Mouse (Mus musculus): ENCODE measurements around the gene Qars. TPM values are rescaled to one million over a fixed set of nuclear protein-coding genes. Genes with fewer than 3 reads are reported as not detected.

Gene Qars
- total RNA-seq, 2 experiments from 2014 or later, result 78.8 to 82.3 TPM

GRCm38 (mm10) chr9:108521604-108522003, 14.1 kb downstream of the Qars start:
- intact Hi-C loops (cut with DNase I), result no loop called here

GRCm38 (mm10) chr9:108523341-108523740, 15.8 kb downstream of the Qars start:
- no peak for DNase-seq
- intact Hi-C loops (cut with DNase I), result no loop called here

More at GRCm38 (mm10) chr9:108521604-108522003, 14.1 kb downstream of the Qars start:
- DNase-seq, result no peak

GRCm38 (mm10) chr9:108525400-108525799, 17.9 kb downstream of the Qars start:
- no peak for DNase-seq
- intact Hi-C loops (cut with DNase I), result no loop called here

GRCm38 (mm10) chr9:108530954-108531353, 23.4 kb downstream of the Qars start:
- intact Hi-C loops (cut with DNase I), result no loop called here
- DNase-seq, result no peak

GRCm38 (mm10) chr9:108531496-108531895, 24.0 kb downstream of the Qars start:
- no peak for DNase-seq
- intact Hi-C loops (cut with DNase I), result no loop called here

GRCm38 (mm10) chr9:108540846-108541245, 33.3 kb downstream of the Qars start:
- no peak for DNase-seq
- intact Hi-C loops (cut with DNase I), result no loop called here

GRCm38 (mm10) chr9:108545986-108546385, 38.5 kb downstream of the Qars start:
- intact Hi-C loops (cut with DNase I), result no loop called here
- no peak for DNase-seq

GRCm38 (mm10) chr9:108546875-108547274, 39.4 kb downstream of the Qars start:
- DNase-seq, result no peak
- intact Hi-C loops (cut with DNase I), result no loop called here

- intact Hi-C loops (cut with DNase I), result loop anchor here (5.0 kb wide), 1 partner anchor 687 kb away; the partner anchor contains the start of gene Rbm6
- DNase-seq, result no peak
These were observed 51.7 kb downstream of the Qars start for GRCm38 (mm10) chr9:108559169-108559568.

- intact Hi-C loops (cut with DNase I), result no loop called here
These were observed 52.8 kb downstream of the Qars start, which contains the start of gene Impdh2 for GRCm38 (mm10) chr9:108560227-108560841. Impdh2 (plus strand) TSS chr9:108560286.

GRCm38 (mm10) chr9:108563671-108564070, 56.2 kb downstream of the Qars start:
- intact Hi-C loops (cut with DNase I), result no loop called here
- DNase-seq, result no peak

More at GRCm38 (mm10) chr9:108560227-108560841, 52.8 kb downstream of the Qars start, which contains the start of gene Impdh2:
- peak; percentile 94 to 95 for DNase-seq

GRCm38 (mm10) chr9:108564131-108564530, 56.6 kb downstream of the Qars start:
- DNase-seq, result no peak
- intact Hi-C loops (cut with DNase I), result no loop called here

Other genes starting within 250 kb of the Qars start
- 100 to 1,000 TPM; 320 to 353 TPM for gene Dag1, start 243.7 kb upstream of the Qars start, total RNA-seq (2021)
- 10 to 100 TPM; 21.3 to 21.5 TPM for gene Nicn1, start 217.3 kb upstream of the Qars start, total RNA-seq (2021)
- gene Amt, start 210.9 kb upstream of the Qars start, total RNA-seq (2021), result 1 to 10 TPM; 4.0 to 5.2 TPM
- gene Rhoa, start 201.6 kb upstream of the Qars start, total RNA-seq (2021), result 100 to 1,000 TPM; 237 to 241 TPM
- gene Tcta, start 201.5 kb upstream of the Qars start, total RNA-seq (2021), result 10 to 100 TPM; 59.3 to 62.3 TPM
- 100 to 1,000 TPM; 103 to 108 TPM for gene Gpx1, start 168.8 kb upstream of the Qars start, total RNA-seq (2021)
- 10 to 100 TPM; 69.7 to 74.8 TPM for gene Usp4, start 159.9 kb upstream of the Qars start, total RNA-seq (2021)
- gene 1700102P08Rik, start 114.9 kb upstream of the Qars start, total RNA-seq (2021), result under 1 TPM; 0.49 to 0.83 TPM
- gene Ccdc36, start 79.2 kb upstream of the Qars start, total RNA-seq (2021), result not detected
- not detected for gene BC048562, start 71.2 kb upstream of the Qars start, total RNA-seq (2021)
- gene Ccdc71, start 47.2 kb upstream of the Qars start, total RNA-seq (2021), result 10 to 100 TPM; 22.9 to 24.1 TPM
- gene Klhdc8b, start 46.1 kb upstream of the Qars start, total RNA-seq (2021), result 1 to 10 TPM; 6.8 to 8.9 TPM
- gene Lamb2, start 28.0 kb upstream of the Qars start, total RNA-seq (2021), result 100 to 1,000 TPM; 344 to 366 TPM
- 100 to 1,000 TPM in 1 of 2 experiments, 10 to 100 TPM in 1; 99.1 to 105 TPM for gene Usp19, start 17.1 kb upstream of the Qars start, total RNA-seq (2021)
- 10 to 100 TPM; 60.4 to 60.5 TPM for gene Qrich1, start 9.1 kb downstream of the Qars start, total RNA-seq (2021)
- gene Impdh2, start 52.6 kb downstream of the Qars start, total RNA-seq (2021), result 10 to 100 TPM; 48.7 to 52.2 TPM
- gene Ndufaf3, start 59.7 kb downstream of the Qars start, total RNA-seq (2021), result 10 to 100 TPM; 69.2 to 76.5 TPM
- gene Dalrd3, start 62.2 kb downstream of the Qars start, total RNA-seq (2021), result 10 to 100 TPM; 21.2 to 24.3 TPM
- 10 to 100 TPM; 12.1 to 19.5 TPM for gene Wdr6, start 71.0 kb downstream of the Qars start, total RNA-seq (2021)
- 10 to 100 TPM; 13.9 to 16.9 TPM for gene P4htm, start 90.0 kb downstream of the Qars start, total RNA-seq (2021)
- 10 to 100 TPM; 47.8 to 54.4 TPM for gene Arih2, start 141.7 kb downstream of the Qars start, total RNA-seq (2021)
- gene Slc25a20, start 154.4 kb downstream of the Qars start, total RNA-seq (2021), result 100 to 1,000 TPM; 221 to 236 TPM
- gene Prkar2a, start 181.6 kb downstream of the Qars start, total RNA-seq (2021), result 10 to 100 TPM; 86.0 to 88.1 TPM

Data from heart, postnatal 36 days (tissue).